Mouse (Mus musculus): ENCODE data around the gene Tecta.

The Tecta gene

DNA sequence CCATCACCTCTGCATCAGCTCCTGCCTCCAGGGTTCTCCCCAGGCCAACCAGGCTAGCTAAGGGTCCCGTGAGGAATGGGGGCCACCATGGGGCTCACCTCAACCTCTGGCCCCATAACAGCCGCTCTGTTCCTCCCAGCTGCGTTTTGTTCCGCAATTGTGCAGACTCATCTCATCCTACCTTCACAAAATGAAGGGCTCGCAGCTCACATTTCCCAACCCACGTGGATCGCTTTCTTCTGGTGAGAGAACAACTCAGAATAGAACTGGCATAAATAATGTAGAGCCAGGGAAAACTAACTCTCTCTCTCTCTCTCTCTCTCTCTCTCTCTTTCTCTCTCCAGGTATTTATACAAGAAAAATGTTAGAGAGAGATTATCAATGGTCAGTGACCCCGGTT lies 76.5 kb downstream of the Tecta start:
- no peak for DNase-seq (ENCODE audit: inconsistent age in 2 of 2, low spot score in 1 of 2)

DNA sequence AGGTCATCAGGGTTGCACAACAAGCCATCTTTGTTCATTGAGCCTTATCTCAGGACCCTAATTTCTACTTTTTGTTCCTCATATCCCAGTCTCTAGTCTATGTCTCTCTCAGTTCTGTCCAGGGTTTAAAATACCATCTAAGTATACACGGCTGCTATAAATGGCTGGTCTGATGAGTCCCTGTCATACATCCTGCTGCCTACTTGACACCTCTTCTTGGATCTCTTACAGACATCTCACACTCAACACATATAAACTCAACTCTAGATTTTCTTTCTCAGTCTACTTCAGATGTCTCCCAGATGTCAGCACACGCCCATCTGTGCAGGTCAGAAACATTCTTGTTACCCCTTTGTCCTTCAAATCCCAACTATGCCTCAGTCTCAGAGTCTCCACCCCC lies 78.3 kb downstream of the Tecta start:
- DNase-seq (ENCODE audit: inconsistent age in 2 of 2, low spot score in 1 of 2): no peak

DNA sequence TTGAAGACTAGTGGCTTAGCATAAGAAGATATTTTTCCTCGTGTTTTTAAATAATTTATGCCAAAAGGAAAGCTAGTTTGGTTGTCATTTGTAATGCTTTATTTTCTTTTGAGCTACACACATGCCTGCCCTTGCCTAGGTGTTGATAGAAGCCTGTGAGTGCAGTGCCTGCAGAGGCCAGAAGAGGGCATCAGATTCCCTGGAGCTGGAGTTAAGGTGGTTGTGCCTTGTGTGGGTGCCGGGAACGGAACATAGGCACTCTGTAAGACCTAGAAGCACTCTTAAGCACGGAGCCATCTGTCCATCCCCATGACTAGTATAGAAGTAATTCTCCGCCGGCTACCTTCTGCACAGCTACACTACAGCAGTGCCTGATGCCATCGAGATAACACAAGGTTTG lies 79.1 kb downstream of the Tecta start:
- DNase-seq (ENCODE audit: inconsistent age in 2 of 2, low spot score in 1 of 2): no peak

DNA sequence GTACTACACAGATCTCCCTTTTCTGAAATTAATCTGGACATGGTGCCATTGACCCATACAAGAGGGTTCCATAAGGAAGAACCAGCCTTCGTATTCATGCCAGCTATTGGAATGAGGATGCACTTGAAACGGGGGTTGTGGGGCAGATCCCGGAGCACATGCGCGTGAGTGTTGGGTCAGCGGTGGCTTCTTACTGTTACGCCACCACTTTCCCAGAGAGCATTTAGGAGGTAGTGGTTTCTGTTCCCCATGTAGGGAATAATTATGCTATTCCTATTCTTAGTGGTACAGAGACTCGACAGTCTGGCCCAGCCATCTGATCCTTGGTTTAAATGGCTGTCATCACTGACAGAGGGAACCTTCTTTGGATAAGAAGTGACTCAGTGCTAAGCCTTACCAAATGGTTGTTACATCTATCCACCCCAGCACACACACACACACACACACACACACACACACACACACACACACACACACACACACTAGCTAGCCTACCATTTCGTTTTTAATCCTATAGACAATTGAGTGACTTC lies 81.2 kb downstream of the Tecta start:
- DNase-seq (ENCODE audit: inconsistent age in 2 of 2, low spot score in 1 of 2): no peak

DNA sequence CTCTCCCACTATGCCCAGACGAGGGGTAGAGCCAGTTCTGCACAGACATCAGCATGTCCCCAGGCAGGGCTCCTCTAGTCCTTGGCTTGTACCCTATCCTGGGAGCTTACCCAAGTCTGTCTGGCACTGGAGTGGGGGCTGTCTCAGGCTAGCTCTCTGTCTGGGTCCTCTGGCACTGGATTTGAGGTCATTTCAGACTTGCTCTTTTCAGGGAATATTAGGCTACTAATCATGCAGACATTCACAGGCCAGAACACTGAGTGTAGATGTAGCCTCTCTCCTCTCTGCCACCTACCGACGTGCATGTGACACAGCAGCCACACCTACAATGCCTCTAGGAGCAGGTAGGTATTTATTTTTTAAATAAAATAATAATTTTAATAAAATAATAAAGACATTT lies 82.4 kb downstream of the Tecta start:
- peak in 1 of 2 experiments; percentile 86 for DNase-seq (ENCODE audit: inconsistent age in 2 of 2, low spot score in 1 of 2)

DNA sequence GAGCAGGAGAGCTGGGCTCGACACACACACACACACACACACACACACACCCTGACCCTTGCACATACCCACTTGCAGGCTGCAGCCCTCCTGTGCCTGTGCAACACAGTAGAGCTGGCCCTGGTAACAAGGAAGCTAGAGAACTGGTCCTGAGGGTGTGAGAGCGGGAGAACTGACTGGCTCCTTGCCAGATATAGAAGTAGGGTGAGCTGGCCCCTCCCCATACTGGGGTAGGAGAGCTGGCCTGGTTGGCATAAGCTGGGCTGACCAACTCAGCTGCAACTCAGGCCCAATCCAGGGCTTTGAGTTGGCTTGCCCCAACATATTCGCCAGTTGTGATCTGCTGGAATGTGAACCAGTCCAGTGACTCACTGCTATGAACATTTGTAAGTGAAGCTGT lies 83.9 kb downstream of the Tecta start:
- DNase-seq (ENCODE audit: inconsistent age in 2 of 2, low spot score in 1 of 2): peak; percentile 51 to 83

DNA sequence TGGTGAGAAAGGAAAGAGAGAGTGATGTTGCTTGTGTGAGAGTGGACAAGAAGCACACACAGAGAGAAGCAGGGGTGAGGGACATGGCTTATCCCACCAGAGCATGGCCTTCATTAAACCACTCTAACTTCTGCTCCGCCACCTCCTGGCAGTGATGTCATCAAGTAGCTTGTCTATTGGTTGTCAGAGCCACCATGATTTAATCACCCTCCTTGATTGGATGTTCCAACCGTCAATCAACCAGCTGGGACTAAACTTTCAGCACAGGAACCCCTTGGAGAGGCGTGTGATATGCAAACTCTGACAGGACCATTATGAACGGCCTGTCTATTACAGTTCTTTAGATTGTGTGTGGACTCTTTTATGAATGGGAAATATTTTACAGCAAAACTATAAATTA lies 84.8 kb downstream of the Tecta start:
- no peak for DNase-seq (ENCODE audit: inconsistent age in 2 of 2, low spot score in 1 of 2)

DNA sequence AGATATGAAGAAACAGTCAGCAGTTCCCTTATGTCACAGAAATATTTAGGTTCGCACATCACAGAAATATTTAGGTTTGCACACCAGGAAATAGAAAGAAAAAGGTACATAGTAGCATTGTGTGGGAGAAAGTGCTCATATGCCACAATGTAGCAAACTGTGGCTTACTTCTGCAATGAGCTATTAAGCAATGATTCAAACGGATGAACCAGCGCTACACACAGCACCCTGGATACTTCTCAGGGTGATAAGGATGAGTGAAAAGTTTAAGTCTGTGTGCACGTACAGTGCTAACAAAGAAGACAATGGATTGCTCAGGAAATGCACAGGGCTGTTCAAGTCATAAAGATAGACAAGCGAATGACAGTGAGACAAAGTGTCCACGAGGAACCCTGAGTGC lies 85.3 kb downstream of the Tecta start:
- no peak for DNase-seq (ENCODE audit: inconsistent age in 2 of 2, low spot score in 1 of 2)

DNA sequence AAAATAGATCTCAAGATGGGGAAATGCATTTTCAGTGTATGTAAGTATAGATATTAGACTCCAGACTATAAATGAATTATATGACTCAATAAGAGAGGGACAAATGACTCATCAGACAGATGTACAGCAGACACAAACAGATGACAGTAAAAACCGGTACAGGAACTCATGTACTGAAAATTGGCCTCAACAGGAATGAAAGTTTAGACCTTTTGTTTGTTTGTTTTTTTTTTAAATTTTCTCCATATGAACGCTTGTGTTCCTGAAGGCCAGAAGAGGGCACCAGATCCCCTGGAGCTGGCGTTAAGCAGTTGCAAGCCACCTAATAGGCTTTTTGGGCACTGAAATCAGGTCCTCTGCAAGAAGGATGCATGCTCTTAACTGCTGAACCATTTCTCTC lies 85.9 kb downstream of the Tecta start:
- DNase-seq (ENCODE audit: inconsistent age in 2 of 2, low spot score in 1 of 2): no peak

DNA sequence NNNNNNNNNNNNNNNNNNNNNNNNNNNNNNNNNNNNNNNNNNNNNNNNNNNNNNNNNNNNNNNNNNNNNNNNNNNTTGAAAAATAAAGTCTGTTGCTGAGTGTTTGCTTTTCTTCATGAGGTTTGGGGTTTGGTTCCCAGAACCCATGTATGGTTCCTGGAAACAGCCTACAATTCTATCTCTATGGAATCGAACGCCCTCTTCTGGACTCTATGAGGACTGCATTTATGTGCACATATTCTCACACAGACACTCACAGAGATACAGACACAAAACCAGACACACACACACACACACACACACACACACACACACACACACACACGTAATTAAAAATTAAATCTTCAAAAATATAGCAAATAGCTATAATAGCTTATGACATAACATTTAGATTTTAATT lies 88.4 kb downstream of the Tecta start:
- DNase-seq (ENCODE audit: inconsistent age in 2 of 2, low spot score in 1 of 2): no peak

DNA sequence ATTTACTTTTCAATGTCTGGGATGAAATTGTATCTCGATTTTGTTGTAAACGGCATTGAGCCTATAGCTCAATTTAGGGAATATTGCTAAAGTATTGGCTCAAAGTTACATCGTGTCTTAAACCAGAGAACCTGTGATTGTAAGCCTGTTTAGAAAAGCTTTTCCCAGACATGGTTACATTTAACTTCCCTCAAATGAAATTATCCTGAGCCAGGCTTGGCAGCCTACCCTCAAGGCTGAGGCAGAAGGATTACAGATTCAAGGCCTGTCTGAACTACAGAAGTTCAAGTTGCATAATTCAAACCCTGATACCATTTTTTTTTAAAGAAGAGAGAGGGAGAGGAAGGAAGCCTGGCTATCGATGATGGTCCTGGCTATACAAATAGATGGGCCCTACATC lies 95.8 kb downstream of the Tecta start:
- peak; percentile 30 to 83 for DNase-seq (ENCODE audit: inconsistent age in 2 of 2, low spot score in 1 of 2)

DNA sequence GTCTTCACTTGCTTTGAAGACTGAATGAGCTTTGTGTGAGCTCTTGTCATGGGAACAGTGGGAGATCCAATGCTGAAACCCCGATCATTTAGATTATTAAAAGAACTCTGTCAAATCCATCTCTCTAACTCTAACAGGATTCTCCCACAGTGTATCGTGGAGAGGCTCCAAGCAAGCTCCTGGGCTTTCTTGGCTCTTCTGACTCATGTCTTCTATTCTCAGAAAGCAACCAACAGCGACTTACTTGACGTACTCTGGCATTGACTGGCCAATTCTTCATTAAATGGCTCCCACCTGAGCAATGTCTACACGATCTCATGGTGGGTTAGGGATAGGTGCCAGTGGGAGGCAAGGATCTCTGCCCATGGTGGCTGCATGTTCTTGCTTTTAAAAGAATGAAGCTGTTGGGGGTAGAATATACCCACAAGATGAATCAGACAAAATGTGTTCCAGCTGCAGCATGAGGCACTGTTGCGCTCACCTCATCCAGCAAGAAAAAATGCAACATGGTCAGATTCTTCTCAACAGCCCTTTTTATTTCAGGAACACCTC lies 98.6 kb downstream of the Tecta start:
- no peak for DNase-seq (ENCODE audit: inconsistent age in 2 of 2, low spot score in 1 of 2)

DNA sequence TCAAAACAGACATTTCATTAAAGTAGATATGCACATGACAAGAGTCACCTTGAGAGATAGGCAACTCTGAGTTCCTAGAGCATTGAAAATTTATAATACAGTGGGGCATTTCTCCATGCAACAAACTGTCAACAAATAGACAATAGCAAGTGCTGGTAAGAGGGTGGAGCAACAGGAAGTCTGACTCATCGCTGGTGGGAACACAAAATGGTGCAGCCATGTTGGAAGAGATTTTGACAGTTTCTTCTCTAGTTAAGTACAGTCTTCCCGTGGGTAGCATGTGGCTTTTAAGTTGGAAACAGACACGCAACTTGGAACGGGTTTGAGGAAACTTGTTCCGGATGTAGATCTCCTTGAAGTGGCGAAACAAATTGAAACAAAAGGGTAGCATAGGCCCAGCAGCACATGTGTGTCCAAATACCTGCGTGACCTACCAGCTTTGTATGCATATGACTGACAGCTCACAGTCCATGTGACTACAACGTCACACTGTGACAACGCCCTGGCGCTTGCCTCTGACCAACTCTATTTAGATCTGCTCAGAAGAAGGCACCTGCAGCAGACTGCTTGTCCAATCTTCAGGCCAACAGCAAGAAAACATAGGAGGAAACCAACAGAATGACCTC lies 103.3 kb downstream of the Tecta start:
- no peak for DNase-seq (ENCODE audit: inconsistent age in 2 of 2, low spot score in 1 of 2)

DNA sequence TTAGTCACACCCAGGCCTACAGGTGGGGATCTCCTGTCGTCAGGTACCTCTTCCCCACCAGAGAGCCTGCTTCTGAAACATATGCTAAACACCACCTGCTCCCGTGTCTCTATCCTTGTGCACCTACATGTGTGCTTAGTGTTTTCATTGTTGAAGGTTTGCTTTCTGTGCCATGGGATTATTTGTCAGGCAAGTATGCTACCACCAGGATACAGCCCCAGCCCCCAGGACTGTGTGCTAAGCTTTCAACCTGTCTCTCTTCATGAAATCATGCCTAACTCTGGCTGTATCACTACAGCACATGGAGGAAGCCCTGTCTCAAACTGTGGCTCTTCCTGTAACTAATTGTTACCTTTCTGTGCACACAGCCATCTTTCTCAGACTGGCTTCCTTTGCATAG lies 105.6 kb downstream of the Tecta start:
- no peak for DNase-seq (ENCODE audit: inconsistent age in 2 of 2, low spot score in 1 of 2)

DNA sequence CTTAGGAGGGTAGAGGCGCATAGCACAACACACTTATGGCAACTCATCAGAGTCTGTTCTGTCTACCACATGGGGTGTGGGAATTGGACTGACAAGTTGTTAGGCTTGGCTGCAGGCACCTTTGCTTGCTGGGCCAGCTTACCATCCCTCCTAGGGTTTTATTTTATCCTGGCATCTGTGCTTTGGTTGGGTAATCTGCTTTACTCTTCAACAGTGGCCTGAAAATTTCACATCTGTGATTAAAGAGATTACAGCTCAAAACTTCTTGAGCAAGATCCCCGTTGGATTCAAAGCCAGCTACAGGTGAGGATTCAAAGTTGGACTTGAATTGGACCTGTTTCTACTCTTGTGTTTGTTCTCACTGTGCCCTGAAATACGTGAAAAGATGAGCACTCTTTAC lies 106.1 kb downstream of the Tecta start:
- no peak for DNase-seq (ENCODE audit: inconsistent age in 2 of 2, low spot score in 1 of 2)

DNA sequence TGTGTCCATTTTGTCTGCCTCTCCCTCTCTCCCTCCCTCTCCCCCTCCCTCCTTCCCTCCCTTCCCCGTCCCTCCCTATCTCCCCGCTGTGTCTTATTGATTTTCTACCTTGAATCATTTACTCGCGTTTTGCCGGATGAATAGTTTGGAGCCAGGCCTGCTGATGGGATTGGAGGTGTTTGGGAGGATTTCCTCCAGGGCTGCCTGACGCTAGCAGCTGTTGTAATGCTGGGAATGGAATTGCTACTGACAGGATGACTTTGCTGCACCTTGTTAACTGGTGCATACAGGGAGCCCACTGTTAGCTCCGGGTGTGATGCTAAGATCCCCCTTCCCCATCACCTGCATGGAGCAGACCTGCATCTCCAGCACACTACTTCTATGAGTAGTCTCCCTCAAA lies 106.7 kb downstream of the Tecta start:
- no peak for DNase-seq (ENCODE audit: inconsistent age in 2 of 2, low spot score in 1 of 2)

DNA sequence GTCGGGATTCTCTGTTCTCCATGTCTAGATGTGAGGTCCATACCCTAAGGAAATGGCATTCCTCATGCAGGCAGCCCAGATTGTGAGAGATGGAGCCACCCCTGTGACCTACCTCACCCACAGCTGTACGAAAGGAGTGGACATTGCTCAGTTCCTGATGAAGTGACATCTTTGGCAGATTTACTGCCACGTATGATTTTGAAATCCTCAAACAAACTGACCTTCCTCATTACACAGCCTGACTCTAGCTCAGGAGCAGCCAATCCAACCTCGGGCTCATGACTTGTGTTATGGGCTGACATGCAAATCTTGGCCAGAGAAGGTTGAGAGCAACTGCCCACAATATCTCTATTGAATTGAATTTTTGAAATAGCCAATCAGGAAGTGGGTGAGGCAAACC lies 120.1 kb downstream of the Tecta start:
- DNase-seq (ENCODE audit: inconsistent age in 2 of 2, low spot score in 1 of 2): peak in 1 of 2 experiments; percentile 83

All from adrenal gland, adult (tissue).